Mouse (Mus musculus) lung, adult 2 months (tissue): ENCODE measurements around the gene Prrt1.

Source experiments
- CTCF ChIP-seq: fragments of 200-500 bp; IDR thresholded peaks from 2 replicates; pipeline ENCODE4 v1.5.1; 2011; ENCODE audit warnings: mild to moderate bottlenecking, low read length, control low read depth; ENCODE audit not compliant: insufficient read depth
- POLR2A ChIP-seq: fragments of 200-500 bp; IDR thresholded peaks from 2 replicates; pipeline ENCODE4 v1.6.1; 2011; ENCODE audit warnings: low read depth, mild to moderate bottlenecking, control low read depth, low read length, borderline replicate concordance; ENCODE audit errors: extremely low read depth

DNA sequence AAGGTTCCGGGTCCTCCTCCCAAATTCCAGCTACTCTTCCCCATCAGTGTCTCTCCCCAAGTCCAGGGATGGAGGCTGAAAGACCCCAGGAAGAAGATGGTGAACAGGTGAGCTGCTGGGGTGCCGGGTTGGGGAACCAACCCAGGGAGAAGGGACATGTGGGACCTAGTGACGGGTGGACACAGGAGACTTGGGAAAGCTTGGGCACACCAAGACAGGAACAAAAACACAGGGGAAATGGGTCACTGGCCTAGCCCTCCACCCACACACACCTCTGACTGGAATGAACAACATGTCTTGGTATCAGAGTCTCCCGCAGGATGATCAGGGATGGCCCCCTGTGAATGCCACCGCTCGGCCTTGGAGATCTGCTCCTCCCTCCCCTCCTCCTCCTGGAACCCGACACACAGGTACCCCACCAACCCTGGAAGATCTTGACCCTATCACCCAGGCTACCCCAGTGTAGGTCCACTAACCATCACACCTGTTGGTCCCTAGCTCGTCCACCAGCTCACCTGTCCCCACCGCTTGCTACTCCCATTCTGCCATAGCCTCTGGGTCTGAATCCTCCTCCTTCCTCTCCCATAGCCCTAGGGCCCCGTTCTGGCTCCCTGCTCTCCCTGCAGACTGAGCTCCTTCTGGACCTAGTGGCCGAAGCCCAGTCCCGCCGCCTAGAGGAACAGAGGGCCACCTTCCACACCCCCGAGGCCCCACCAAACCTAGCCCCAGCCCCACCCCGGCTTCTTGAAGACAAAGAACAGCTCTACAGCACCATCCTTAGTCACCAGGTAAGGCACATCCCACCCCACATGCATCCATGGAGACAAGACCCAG, 39.0 kb upstream of the Prrt1 start:
- no peak for TF ChIP-seq CTCF
- no peak for TF ChIP-seq POLR2A
